Mouse (Mus musculus) lung, embryonic 14.5 days (tissue): ENCODE data around the gene Oasl1. TPM values are rescaled to one million over a fixed set of nuclear protein-coding genes. Genes with fewer than 3 reads are reported as not detected.

Experiments
- ATAC-seq: fragments of 200-750 bp; cut with Nextera tagmentation; 2 replicates; pipeline ENCODE4 v1.8.0; 2017; ENCODE audit warnings: mild to moderate bottlenecking, moderate TSS enrichment, moderate library complexity; ENCODE audit not compliant: insufficient read depth
- DNase-seq: peaks from one replicate; pipeline ENCODE4 v3.0.0-alpha.2; 2015
- H3K27ac ChIP-seq: fragments of 300-500 bp; sonication (generic); 2 replicates; pipeline ENCODE4 v1.5.1; 2014; ENCODE audit warnings: low read depth, mild to moderate bottlenecking, moderate library complexity
- H3K27me3 ChIP-seq: fragments of 300-500 bp; sonication (generic); 2 replicates; pipeline ENCODE4 v1.6.1; 2014; ENCODE audit warnings: low read length, control low read depth; ENCODE audit not compliant: insufficient read depth
- H3K36me3 ChIP-seq: fragments of 300-500 bp; sonication (generic); 2 replicates; pipeline ENCODE4 v1.6.1; 2014; ENCODE audit warnings: control low read depth; ENCODE audit not compliant: insufficient read depth
- H3K4me1 ChIP-seq: fragments of 300-500 bp; sonication (generic); 2 replicates; pipeline ENCODE4 v1.6.1; 2014; ENCODE audit warnings: antibody characterized with exemption, control low read depth; ENCODE audit not compliant: insufficient read depth
- H3K4me2 ChIP-seq: fragments of 300-500 bp; sonication (generic); 2 replicates; pipeline ENCODE4 v1.6.1; 2014; ENCODE audit warnings: mild to moderate bottlenecking
- H3K4me3 ChIP-seq: fragments of 300-500 bp; sonication (generic); 2 replicates; pipeline ENCODE4 v1.5.1; 2014; ENCODE audit warnings: low read depth, low read length
- H3K9ac ChIP-seq: fragments of 300-500 bp; sonication (generic); 2 replicates; pipeline ENCODE4 v1.6.1; 2014
- H3K9me3 ChIP-seq: fragments of 300-500 bp; sonication (generic); 2 replicates; pipeline ENCODE4 v1.6.1; 2016; ENCODE audit warnings: low read depth, low read length, control low read depth
- CTCF ChIP-seq: IDR thresholded peaks from 2 replicates; pipeline ENCODE4 v1.5.1; 2016; ENCODE audit warnings: antibody characterized with exemption, low read depth
- WGBS: fragments of 180-500 bp; shearing (Covaris S2); extraction: QIAGEN DNeasy Blood & Tissue Kit; methylation state at CpG from one replicate; pipeline ENCODE4 v1.1.7; 2014; 5-methylcytosine and 5-hydroxymethylcytosine counted together
- polyA plus RNA-seq: library from polyadenylated mRNA; unstranded; fragments of >200 nt; fragmentation: Nextera tagmentation; extraction: Ambion mirVana; gene quantifications from 2 replicates; pipeline ENCODE4 v1.2.1, GENCODE M21; 2014

Oasl1 gene
- polyA plus RNA-seq, 1 experiment from 2014 or later = 0.50 TPM

- Histone ChIP-seq H3K4me2 (no peak overlapping the region), H3K27ac (no peak overlapping the region), H3K36me3 (no peaks in the 10 kb centered on the region), H3K9ac (no peak overlapping the region), H3K9me3 (no peaks in the 10 kb centered on the region), H3K27me3 (0 out of 2 replicates have a peak, but pooled peaks cover 4% of the 10 kb centered on the region), H3K4me1 (no peaks in the 10 kb centered on the region), H3K4me3 (no peak overlapping the region)
- 30% methylated on average over 7 of the region's 7 CpGs for WGBS
- ATAC-seq = no peak
- no peak for DNase-seq
- TF ChIP-seq CTCF = no peak
Observed at GRCm38 (mm10) chr5:114968651-114969050, 45.6 kb downstream of the Oasl1 start.

- no peak overlapping the region for H3K4me2 ChIP-seq
- H3K9me3 ChIP-seq = no peaks in the 10 kb centered on the region
- WGBS = 6% methylated on average over 4 of the region's 4 CpGs
- H3K27me3 ChIP-seq = 0 out of 2 replicates have a peak, but pooled peaks cover 4% of the 10 kb centered on the region
- DNase-seq = no peak
- no peaks in the 10 kb centered on the region for H3K36me3 ChIP-seq
- no peak overlapping the region for H3K27ac ChIP-seq
- TF ChIP-seq CTCF = no peak
- no peak overlapping the region for H3K9ac ChIP-seq
- no peaks in the 10 kb centered on the region for H3K4me1 ChIP-seq
- ATAC-seq = no peak
- H3K4me3 ChIP-seq = no peak overlapping the region
Observed at GRCm38 (mm10) chr5:114969064-114969463, 46.0 kb downstream of the Oasl1 start.

GRCm38 (mm10) chr5:114969609-114970215, 46.7 kb downstream of the Oasl1 start:
- no peak overlapping the region for H3K4me3 ChIP-seq
- WGBS = 50% methylated on average over 13 of the region's 13 CpGs
- ATAC-seq = no peak
- H3K27ac ChIP-seq = no peak overlapping the region
- H3K9me3 ChIP-seq = no peaks in the 10 kb centered on the region
- no peak for DNase-seq
- TF ChIP-seq CTCF = no peak
- H3K36me3 ChIP-seq = no peaks in the 10 kb centered on the region
- H3K4me1 ChIP-seq = no peaks in the 10 kb centered on the region
- no peak overlapping the region for H3K4me2 ChIP-seq
- H3K9ac ChIP-seq = no peak overlapping the region
- 0 out of 2 replicates have a peak, but pooled peaks cover 4% of the 10 kb centered on the region for H3K27me3 ChIP-seq

- Histone ChIP-seq H3K36me3 (no peaks in the 10 kb centered on the region), H3K27ac (no peak within 1 kb of the TSS), H3K4me1 (no peaks in the 10 kb centered on the region), H3K4me2 (no peak within 1 kb of the TSS), H3K4me3 (no peak within 1 kb of the TSS), H3K27me3 (0 out of 2 replicates have a peak, but pooled peaks cover 4% of the 10 kb centered on the region), H3K9me3 (no peaks in the 10 kb centered on the region), H3K9ac (no peak within 1 kb of the TSS)
- DNase-seq = no peak
- ATAC-seq = no peak
- WGBS = 47% methylated on average over 17 of the region's 17 CpGs
- no peak for TF ChIP-seq CTCF
Observed at GRCm38 (mm10) chr5:114970824-114971227, 47.8 kb downstream of the Oasl1 start, which contains the start of gene Hnf1a. Gene Hnf1a, minus strand, starts transcription at chr5:114971094.

- no peak overlapping the region for H3K4me2 ChIP-seq
- ATAC-seq = no peak
- DNase-seq = no peak
Observed at GRCm38 (mm10) chr5:114972201-114972600, 49.2 kb downstream of the Oasl1 start.

GRCm38 (mm10) chr5:114973131-114973530, 50.1 kb downstream of the Oasl1 start:
- DNase-seq = no peak
- H3K27ac ChIP-seq = no peak overlapping the region
- H3K9me3 ChIP-seq = no peaks in the 10 kb centered on the region
- H3K4me3 ChIP-seq = no peak overlapping the region
- no peaks in the 10 kb centered on the region for H3K36me3 ChIP-seq
- no peak for TF ChIP-seq CTCF
- 0 out of 2 replicates have a peak, but pooled peaks cover 2% of the 10 kb centered on the region for H3K27me3 ChIP-seq
- no peaks in the 10 kb centered on the region for H3K4me1 ChIP-seq
- WGBS = 71% methylated on average over 8 of the region's 8 CpGs
- ATAC-seq = no peak
- H3K9ac ChIP-seq = no peak overlapping the region
- no peak overlapping the region for H3K4me2 ChIP-seq

More at GRCm38 (mm10) chr5:114972201-114972600, 49.2 kb downstream of the Oasl1 start:
- no peak overlapping the region for H3K9ac ChIP-seq
- no peak overlapping the region for H3K27ac ChIP-seq
- TF ChIP-seq CTCF = no peak
- H3K9me3 ChIP-seq = no peaks in the 10 kb centered on the region
- WGBS = 77% methylated on average over 9 of the region's 9 CpGs
- no peak overlapping the region for H3K4me3 ChIP-seq
- H3K27me3 ChIP-seq = 0 out of 2 replicates have a peak, but pooled peaks cover 4% of the 10 kb centered on the region
- no peaks in the 10 kb centered on the region for H3K4me1 ChIP-seq
- H3K36me3 ChIP-seq = no peaks in the 10 kb centered on the region

GRCm38 (mm10) chr5:114976935-114977334, 53.9 kb downstream of the Oasl1 start:
- no peak overlapping the region for H3K9ac ChIP-seq
- H3K36me3 ChIP-seq = no peaks in the 10 kb centered on the region
- H3K4me3 ChIP-seq = no peak overlapping the region
- ATAC-seq (no peak), DNase-seq (no peak)
- TF ChIP-seq CTCF = no peak
- H3K9me3 ChIP-seq = no peaks in the 10 kb centered on the region
- H3K4me2 ChIP-seq = no peak overlapping the region
- no peak overlapping the region for H3K27ac ChIP-seq
- H3K4me1 ChIP-seq = 0 out of 2 replicates have a peak, but pooled peaks cover 2% of the 10 kb centered on the region
- no peaks in the 10 kb centered on the region for H3K27me3 ChIP-seq
